Mouse (Mus musculus) intestine, embryonic 14.5 days (tissue): ENCODE measurements around the gene Sgms2. TPM values are rescaled to one million over a fixed set of nuclear protein-coding genes. Genes with fewer than 3 reads are reported as not detected.

Experiments used
- ATAC-seq: fragments of 200-750 bp; cut with Nextera tagmentation; replicated peaks from 2 replicates; pipeline ENCODE4 v1.8.0; 2017; ENCODE audit warnings: low read depth, moderate number of reproducible peaks, moderate TSS enrichment, moderate library complexity; ENCODE audit not compliant: low FRiP score, low TSS enrichment
- DNase-seq: peaks from one replicate; pipeline ENCODE4 v3.0.0-alpha.2; 2018; ENCODE audit warnings: low spot score
- H3K27ac ChIP-seq: fragments of 300-500 bp; sonication (generic); 2 replicates; pipeline ENCODE4 v1.5.1; 2014; ENCODE audit warnings: low read depth, mild to moderate bottlenecking, control low read depth
- H3K27me3 ChIP-seq: fragments of 300-500 bp; sonication (generic); replicated peaks from 2 replicates; pipeline ENCODE4 v1.6.1; 2014; ENCODE audit warnings: low read length, control low read depth; ENCODE audit not compliant: control insufficient read depth, insufficient read depth
- H3K36me3 ChIP-seq: fragments of 300-500 bp; sonication (generic); 2 replicates; pipeline ENCODE4 v1.6.1; 2014; ENCODE audit warnings: low read length, control low read depth; ENCODE audit not compliant: control insufficient read depth, insufficient read depth
- H3K4me1 ChIP-seq: fragments of 300-500 bp; sonication (generic); replicated peaks from 2 replicates; pipeline ENCODE4 v1.6.1; 2014; ENCODE audit warnings: low read length, control low read depth, mixed read lengths; ENCODE audit not compliant: control insufficient read depth, insufficient read depth
- H3K4me2 ChIP-seq: fragments of 300-500 bp; sonication (generic); 2 replicates; pipeline ENCODE4 v1.6.1; 2014; ENCODE audit warnings: low read length
- H3K4me3 ChIP-seq: fragments of 300-500 bp; sonication (generic); 2 replicates; pipeline ENCODE4 v1.5.1; 2014; ENCODE audit warnings: low read depth, low read length, control low read depth, mixed read lengths
- H3K9ac ChIP-seq: fragments of 300-500 bp; sonication (generic); 2 replicates; pipeline ENCODE4 v1.6.1; 2014; ENCODE audit warnings: mild to moderate bottlenecking, low read length
- H3K9me3 ChIP-seq: fragments of 300-500 bp; sonication (generic); 2 replicates; pipeline ENCODE4 v1.6.1; 2016; ENCODE audit warnings: low read length, control low read depth; ENCODE audit not compliant: control insufficient read depth
- WGBS: fragments of 180-500 bp; shearing (Covaris S2); extraction: QIAGEN DNeasy Blood & Tissue Kit; methylation state at CpG from one replicate; pipeline ENCODE4 v1.1.7; 2014; 5-methylcytosine and 5-hydroxymethylcytosine counted together
- polyA plus RNA-seq: library from polyadenylated mRNA; unstranded; fragments of >200 nt; fragmentation: Nextera tagmentation; extraction: Ambion mirVana; gene quantifications from 2 replicates; pipeline ENCODE4 v1.2.1, GENCODE M21; 2014

Gene Sgms2
- polyA plus RNA-seq, 1 experiment from 2014 or later: 12.4 TPM

GRCm38 (mm10) chr3:131481976-131482712, 9.1 kb downstream of the Sgms2 start:
- H3K4me2 ChIP-seq: no peak overlapping the region
- H3K27me3 ChIP-seq: no peaks in the 10 kb centered on the region
- no peak for ATAC-seq
- H3K4me3 ChIP-seq: no peak overlapping the region
- WGBS: 63% methylated on average over 17 of the region's 17 CpGs
- no peak for DNase-seq
- no peaks in the 10 kb centered on the region for H3K4me1 ChIP-seq
- H3K27ac ChIP-seq: no peak overlapping the region
- H3K9me3 ChIP-seq: no peaks in the 10 kb centered on the region
- H3K36me3 ChIP-seq: no peaks in the 10 kb centered on the region
- H3K9ac ChIP-seq: no peak overlapping the region

- no peaks in the 10 kb centered on the region for H3K9me3 ChIP-seq
- 56% methylated on average over 3 of the region's 3 CpGs for WGBS
- no peaks in the 10 kb centered on the region for H3K27me3 ChIP-seq
- ATAC-seq (no peak), DNase-seq (no peak)
- no peak overlapping the region for H3K27ac ChIP-seq
- H3K4me3 ChIP-seq: no peak overlapping the region
- H3K36me3 ChIP-seq: no peaks in the 10 kb centered on the region
- no peak overlapping the region for H3K4me2 ChIP-seq
- no peak overlapping the region for H3K9ac ChIP-seq
- H3K4me1 ChIP-seq: no peaks in the 10 kb centered on the region
Observed at GRCm38 (mm10) chr3:131480659-131481058, 10.6 kb downstream of the Sgms2 start.

DNA sequence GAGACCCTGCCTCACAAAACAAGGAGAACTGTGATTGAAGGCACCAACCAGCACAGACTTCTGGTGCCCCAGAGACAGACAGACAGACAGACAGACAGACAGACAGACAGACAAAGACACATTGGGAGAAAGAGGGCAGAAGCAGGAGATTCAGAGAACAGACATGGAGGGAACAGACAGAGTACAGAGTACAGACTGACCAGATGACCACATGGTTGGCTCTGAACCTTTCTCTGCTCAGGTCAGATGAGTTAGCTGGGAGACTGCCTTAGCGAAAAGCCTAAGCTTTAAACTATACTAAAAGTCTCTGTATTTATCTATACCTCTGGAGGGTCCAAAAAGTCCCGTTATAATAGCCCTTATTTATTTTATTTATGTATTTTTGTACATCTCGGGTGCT, 11.8 kb downstream of the Sgms2 start:
- H3K36me3 ChIP-seq: no peaks in the 10 kb centered on the region
- H3K4me3 ChIP-seq: no peak overlapping the region
- no peak overlapping the region for H3K4me2 ChIP-seq
- no peaks in the 10 kb centered on the region for H3K9me3 ChIP-seq
- WGBS: 80% methylated on average over 3 of the region's 3 CpGs
- H3K27me3 ChIP-seq: no peaks in the 10 kb centered on the region
- no peak overlapping the region for H3K9ac ChIP-seq
- H3K27ac ChIP-seq: no peak overlapping the region
- no peak for ATAC-seq
- no peaks in the 10 kb centered on the region for H3K4me1 ChIP-seq
- no peak for DNase-seq

- no peaks in the 10 kb centered on the region for H3K9me3 ChIP-seq
- no peak overlapping the region for H3K9ac ChIP-seq
- H3K36me3 ChIP-seq: no peaks in the 10 kb centered on the region
- no peaks in the 10 kb centered on the region for H3K4me1 ChIP-seq
- DNase-seq (no peak), ATAC-seq (no peak)
- no peaks in the 10 kb centered on the region for H3K27me3 ChIP-seq
- 93% methylated on average over 10 of the region's 10 CpGs for WGBS
- no peak overlapping the region for H3K27ac ChIP-seq
- H3K4me3 ChIP-seq: no peak overlapping the region
- no peak overlapping the region for H3K4me2 ChIP-seq
Observed at GRCm38 (mm10) chr3:131476002-131476401, 15.2 kb downstream of the Sgms2 start.

- WGBS: 67% methylated on average over 13 of the region's 13 CpGs
- ATAC-seq: no peak
- H3K9me3 ChIP-seq: no peaks in the 10 kb centered on the region
- H3K27me3 ChIP-seq: no peaks in the 10 kb centered on the region
- H3K36me3 ChIP-seq: no peaks in the 10 kb centered on the region
- no peak overlapping the region for H3K9ac ChIP-seq
- H3K4me2 ChIP-seq: no peak overlapping the region
- H3K27ac ChIP-seq: no peak overlapping the region
- peaks cover 8% of the 10 kb centered on the region for H3K4me1 ChIP-seq
- no peak for DNase-seq
- no peak overlapping the region for H3K4me3 ChIP-seq
Observed at GRCm38 (mm10) chr3:131474526-131474925, 16.7 kb downstream of the Sgms2 start.

DNA sequence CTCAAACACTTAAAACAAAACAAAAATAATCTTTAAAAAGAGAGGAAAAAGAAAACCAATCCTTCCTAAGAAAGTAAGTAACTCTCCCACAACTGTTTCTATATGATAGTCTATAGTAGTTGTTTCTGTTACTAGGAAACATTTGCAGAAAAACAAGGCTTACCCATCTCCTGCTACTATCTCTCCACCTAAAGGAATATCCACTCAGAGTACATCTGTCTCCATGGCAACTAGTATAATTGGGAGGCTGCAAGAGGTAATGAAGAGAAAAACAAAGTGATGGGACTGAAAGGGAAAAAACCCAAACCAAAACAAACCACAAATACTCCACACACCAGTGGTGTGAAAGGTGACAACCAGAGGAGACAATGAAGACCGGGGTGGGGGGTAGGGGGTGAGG, 17.7 kb downstream of the Sgms2 start:
- Histone ChIP-seq H3K4me2 (no peak overlapping the region), H3K9ac (no peak overlapping the region), H3K9me3 (no peaks in the 10 kb centered on the region), H3K27ac (no peak overlapping the region), H3K36me3 (no peaks in the 10 kb centered on the region), H3K4me1 (peaks cover 8% of the 10 kb centered on the region), H3K4me3 (no peak overlapping the region), H3K27me3 (no peaks in the 10 kb centered on the region)
- WGBS: 40% methylated on average over 1 of the region's 1 CpGs
- DNase-seq (no peak), ATAC-seq (no peak)

DNA sequence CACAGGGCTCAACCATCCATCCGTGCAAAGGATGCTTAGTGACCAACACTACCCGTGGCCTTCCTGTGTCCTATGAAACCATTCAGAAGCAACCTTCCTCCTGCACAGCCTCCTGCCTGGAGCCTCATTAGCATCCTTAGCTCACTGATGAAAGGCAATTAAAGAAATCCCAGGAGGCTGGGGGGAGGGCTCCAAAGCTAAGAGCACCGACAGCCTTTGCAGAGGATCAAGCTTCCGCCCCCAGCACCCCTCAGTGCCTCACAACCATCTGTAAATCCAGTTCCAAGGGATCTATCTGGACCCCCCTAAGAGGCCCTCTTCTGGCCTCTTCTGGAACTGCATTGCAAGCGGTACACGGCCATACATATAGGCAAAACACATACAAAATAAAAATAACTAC, 19.4 kb downstream of the Sgms2 start:
- DNase-seq (no peak), ATAC-seq (no peak)
- WGBS: 71% methylated on average over 6 of the region's 6 CpGs
- Histone ChIP-seq H3K9ac (no peak overlapping the region), H3K27me3 (no peaks in the 10 kb centered on the region), H3K27ac (no peak overlapping the region), H3K4me3 (no peak overlapping the region), H3K4me2 (no peak overlapping the region), H3K4me1 (peaks cover 8% of the 10 kb centered on the region), H3K36me3 (no peaks in the 10 kb centered on the region), H3K9me3 (no peaks in the 10 kb centered on the region)

DNA sequence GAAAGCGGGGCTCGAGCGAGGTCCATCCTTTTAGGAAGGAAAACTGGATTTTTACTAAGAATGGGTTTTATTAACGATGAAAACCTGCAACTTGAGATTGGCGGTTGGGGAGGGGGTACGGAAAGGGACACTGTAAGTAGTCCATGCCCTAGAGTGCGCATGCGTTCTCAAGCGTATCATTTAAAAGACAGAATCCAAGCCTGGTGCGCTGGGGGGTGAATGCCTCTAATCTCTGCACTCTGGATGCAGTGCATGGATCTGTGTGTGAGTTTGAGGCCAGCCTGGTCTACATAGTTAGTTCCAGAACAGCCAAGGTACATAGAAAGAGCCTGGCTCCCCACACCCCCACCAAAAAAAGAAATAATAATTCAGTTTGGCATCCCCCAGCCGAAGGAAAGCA, 19.8 kb downstream of the Sgms2 start:
- no peak overlapping the region for H3K4me3 ChIP-seq
- WGBS: 88% methylated on average over 11 of the region's 11 CpGs
- no peaks in the 10 kb centered on the region for H3K27me3 ChIP-seq
- peaks cover 8% of the 10 kb centered on the region for H3K4me1 ChIP-seq
- no peak for DNase-seq
- ATAC-seq: no peak
- H3K4me2 ChIP-seq: no peak overlapping the region
- no peak overlapping the region for H3K9ac ChIP-seq
- no peaks in the 10 kb centered on the region for H3K9me3 ChIP-seq
- H3K36me3 ChIP-seq: no peaks in the 10 kb centered on the region
- H3K27ac ChIP-seq: no peak overlapping the region

DNA sequence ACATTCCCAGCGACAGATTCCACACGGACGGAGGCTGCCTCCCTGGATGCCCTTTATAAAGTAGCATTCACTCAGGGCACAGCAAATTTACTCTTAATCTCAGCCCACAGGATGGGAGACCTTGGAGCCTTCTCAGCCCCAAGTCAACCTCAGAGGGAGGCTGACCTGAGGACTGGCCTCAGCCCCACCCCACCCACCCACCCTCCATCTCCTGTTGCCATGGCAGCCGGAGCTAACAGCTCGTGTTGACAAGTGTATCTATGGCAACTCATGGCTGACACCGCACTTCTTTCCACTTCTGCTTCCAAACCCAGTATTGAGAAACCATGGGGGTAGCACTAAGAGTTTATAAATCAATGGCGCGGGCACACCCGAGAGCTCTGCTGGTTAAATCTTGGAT, 20.4 kb downstream of the Sgms2 start:
- ATAC-seq (no peak), DNase-seq (no peak)
- Histone ChIP-seq H3K9ac (no peak overlapping the region), H3K36me3 (no peaks in the 10 kb centered on the region), H3K27ac (no peak overlapping the region), H3K27me3 (no peaks in the 10 kb centered on the region), H3K4me1 (peaks cover 10% of the 10 kb centered on the region), H3K4me2 (no peak overlapping the region), H3K9me3 (no peaks in the 10 kb centered on the region), H3K4me3 (no peak overlapping the region)
- 42% methylated on average over 9 of the region's 9 CpGs for WGBS
